15 mouse cellular contexts compared by ENCODE assay signal in the genomic region with DNA sequence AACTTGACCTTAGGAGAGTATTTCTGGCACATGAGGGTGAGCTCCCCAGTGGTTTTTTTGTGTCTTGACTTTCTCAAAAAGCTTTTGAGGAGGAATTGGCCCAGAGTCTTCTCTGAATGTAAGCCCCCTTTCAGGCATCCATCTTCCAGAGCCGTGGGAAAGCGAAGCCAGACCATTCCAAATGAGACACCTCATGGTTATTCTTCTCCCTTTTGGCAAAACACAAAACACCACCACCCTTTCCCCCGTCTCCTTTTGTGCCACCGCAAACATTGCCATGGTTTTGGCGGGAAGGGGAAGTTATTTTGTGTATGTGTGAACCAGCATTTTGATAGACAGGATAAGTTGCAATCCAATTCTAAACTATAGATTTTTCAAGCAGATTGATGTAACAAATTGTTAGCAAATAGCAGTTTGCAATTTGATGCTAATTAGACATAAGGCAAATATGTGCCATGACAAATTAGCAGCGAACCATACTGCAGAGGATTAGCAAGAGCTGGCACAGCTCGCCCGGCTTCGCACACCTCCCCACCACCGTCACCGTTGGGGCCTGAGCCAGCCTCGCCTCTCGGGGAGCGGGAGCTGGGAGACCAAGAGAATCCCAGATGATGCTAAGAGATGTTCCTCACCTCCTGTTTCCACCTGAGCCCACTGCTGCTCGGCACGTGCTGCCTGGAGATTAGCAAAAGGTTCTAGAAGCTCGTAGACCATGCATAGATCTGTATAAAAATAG.
A peak's percentile ranks its signal among the peaks of the same experiment; 100 is the strongest.
DNase-seq lines count a peak whose midpoint lies in the region; ATAC-seq and TF ChIP-seq lines count a peak whose summit lies in the region.
"Had no signal": no experiment of that assay in that cellular context is flagged by ENCODE, and none has a peak within 500 bp of the region (broad histone marks: within the 10 kb centered on the region; RNA-seq: fewer than 3 reads in every experiment).

No protein-coding gene starts in this region.

- H3K4me1 ChIP-seq in hindbrain, embryonic 14.5 days (replicated peaks; ENCODE audit: control insufficient read depth, insufficient read depth, low read length): no peaks in the 10 kb centered on the region
- H3K4me1 ChIP-seq in hindbrain, embryonic 11.5 days (replicated peaks; ENCODE audit: control insufficient read depth, insufficient read depth, low read length): no peaks in the 10 kb centered on the region
- H3K4me1 ChIP-seq in forebrain, postnatal 0 days (ENCODE audit: insufficient read depth): no peaks in the 10 kb centered on the region
- H3K4me1 ChIP-seq: embryonic facial prominence, embryonic 12.5 days; heart, embryonic 12.5 days; limb, embryonic 12.5 days; megakaryocyte, embryonic 14.5 days had no signal

- H3K27ac ChIP-seq in hindbrain, embryonic 14.5 days: no peak overlapping the region
- H3K27ac ChIP-seq in hindbrain, embryonic 11.5 days (ENCODE audit: low read depth, low read length): no peak overlapping the region
- no peak overlapping the region for H3K27ac ChIP-seq in forebrain, postnatal 0 days (ENCODE audit: low read depth, low read length)
- H3K27ac ChIP-seq: embryonic facial prominence, embryonic 12.5 days; limb, embryonic 12.5 days had no signal

- no peak overlapping the region for H3K4me3 ChIP-seq in hindbrain, embryonic 14.5 days (replicated peaks; ENCODE audit: low read length)
- no peak overlapping the region for H3K4me3 ChIP-seq in hindbrain, embryonic 11.5 days (ENCODE audit: low read depth, low read length)
- H3K4me3 ChIP-seq in forebrain, postnatal 0 days (ENCODE audit: low read depth, low read length): no peak overlapping the region
- H3K4me3 ChIP-seq: embryonic facial prominence, embryonic 12.5 days; heart, embryonic 12.5 days; limb, embryonic 12.5 days had no signal

- no peak overlapping the region for H3K9ac ChIP-seq in hindbrain, embryonic 14.5 days
- H3K9ac ChIP-seq in hindbrain, embryonic 11.5 days (ENCODE audit: low read depth, low read length): no peak overlapping the region
- no peak overlapping the region for H3K9ac ChIP-seq in forebrain, postnatal 0 days
- H3K9ac ChIP-seq: embryonic facial prominence, embryonic 12.5 days; heart, embryonic 12.5 days; limb, embryonic 12.5 days; liver, postnatal 0 days had no signal

- no peak for TF ChIP-seq POLR2A in brain, embryonic 14.5 days (IDR thresholded peaks at IDR 0.05; ENCODE audit: borderline replicate concordance, extremely low read depth, insufficient read depth, insufficient read length, poor library complexity, severe bottlenecking)

- ATAC-seq in hindbrain, embryonic 14.5 days (ENCODE audit: low FRiP score): peak; percentile 43; the same call in 1 of the 2 replicates
- ATAC-seq in hindbrain, embryonic 11.5 days (ENCODE audit: low FRiP score): no peak
- ATAC-seq in forebrain, postnatal 0 days: peak; percentile 70; the same call in 1 of the 2 replicates
- ATAC-seq: liver, postnatal 0 days had no signal

- 61% methylated on average over 17 of the region's 17 CpGs for WGBS in hindbrain, embryonic 14.5 days
- WGBS in hindbrain, embryonic 11.5 days: 85% methylated on average over 17 of the region's 17 CpGs
- 36% methylated on average over 17 of the region's 17 CpGs for WGBS in forebrain, postnatal 0 days

- no peak overlapping the region for H3K4me2 ChIP-seq in hindbrain, embryonic 14.5 days (replicated peaks)
- H3K4me2 ChIP-seq in hindbrain, embryonic 11.5 days (replicated peaks; ENCODE audit: low read depth, low read length): no peak overlapping the region
- no peak overlapping the region for H3K4me2 ChIP-seq in forebrain, postnatal 0 days (ENCODE audit: low read depth)
- H3K4me2 ChIP-seq: embryonic facial prominence, embryonic 12.5 days; heart, embryonic 12.5 days; limb, embryonic 12.5 days had no signal

- no peaks in the 10 kb centered on the region for H3K36me3 ChIP-seq in hindbrain, embryonic 14.5 days (replicated peaks; ENCODE audit: control insufficient read depth, insufficient read depth)
- H3K36me3 ChIP-seq in hindbrain, embryonic 11.5 days (ENCODE audit: control insufficient read depth, insufficient read depth, low read length): no peaks in the 10 kb centered on the region
- no peaks in the 10 kb centered on the region for H3K36me3 ChIP-seq in forebrain, postnatal 0 days (ENCODE audit: insufficient read depth)
- H3K36me3 ChIP-seq: embryonic facial prominence, embryonic 12.5 days; heart, embryonic 12.5 days; limb, embryonic 12.5 days had no signal

- TF ChIP-seq CTCF in brain, embryonic 14.5 days (IDR thresholded peaks at IDR 0.05; ENCODE audit: borderline replicate concordance, extremely low read depth, insufficient read depth, insufficient read length): no peak
- no peak for TF ChIP-seq CTCF in forebrain, postnatal 0 days (IDR thresholded peaks at IDR 0.05; ENCODE audit: low read depth)

- H3K27me3 ChIP-seq in hindbrain, embryonic 14.5 days (ENCODE audit: control insufficient read depth, insufficient read depth, low read length): no peaks in the 10 kb centered on the region
- no peaks in the 10 kb centered on the region for H3K27me3 ChIP-seq in hindbrain, embryonic 11.5 days (ENCODE audit: control insufficient read depth, insufficient read depth, low read length)
- no peaks in the 10 kb centered on the region for H3K27me3 ChIP-seq in forebrain, postnatal 0 days (ENCODE audit: insufficient read depth, low read length)
- H3K27me3 ChIP-seq: embryonic facial prominence, embryonic 12.5 days; heart, embryonic 12.5 days; limb, embryonic 12.5 days; megakaryocyte, embryonic 14.5 days had no signal

- no peaks in the 10 kb centered on the region for H3K9me3 ChIP-seq in hindbrain, embryonic 14.5 days (ENCODE audit: control insufficient read depth, low read length)
- H3K9me3 ChIP-seq in hindbrain, embryonic 11.5 days (ENCODE audit: control insufficient read depth, low read length): no peaks in the 10 kb centered on the region
- H3K9me3 ChIP-seq in forebrain, postnatal 0 days (ENCODE audit: low read length): 0 out of 2 replicates have a peak, but pooled peaks cover under 1% of the 10 kb centered on the region
- H3K9me3 ChIP-seq: embryonic facial prominence, embryonic 12.5 days; heart, embryonic 12.5 days had no signal

- no peak for DNase-seq in hindbrain, embryonic 14.5 days (ENCODE audit: low spot score)
- DNase-seq in hindbrain, embryonic 11.5 days (ENCODE audit: low spot score): no peak
- peak; percentile 94 for DNase-seq in brain, embryonic 14.5 days (ENCODE audit: low read depth)
- peak; percentile 75 for DNase-seq in forebrain, postnatal 0 days
- DNase-seq in right cerebral cortex, adult 18-20 months: peak; percentile 39
- DNase-seq in yolk sac, embryonic 10.5 days (ENCODE audit: low spot score): no peak
- DNase-seq in thymus, adult 18-20 months: no peak
- DNase-seq: adrenal gland, postnatal 14 days; cerebellum, adult 2 months; kidney, postnatal 14 days; liver, postnatal 0 days had no signal

Comparison
In these comparisons a context has a peak if more than half of its experiments do, and no peak if none do; other contexts are left out.
1. DNase-seq: peak in brain, embryonic 14.5 days (single experiment), forebrain, postnatal 0 days (single experiment) and right cerebral cortex, adult 18-20 months (single experiment); none in hindbrain, embryonic 14.5 days (single experiment), hindbrain, embryonic 11.5 days (single experiment), yolk sac, embryonic 10.5 days (single experiment) and thymus, adult 18-20 months (0 of 2).